Mouse (Mus musculus): ENCODE data around the gene Map2k4. TPM values are rescaled to one million over a fixed set of nuclear protein-coding genes. Genes with fewer than 3 reads are reported as not detected.
A peak's percentile ranks its signal among the peaks of the same experiment; 100 is the strongest.

Map2k4 gene
- 34.3 and 37.6 TPM in 2 replicates for total RNA-seq (2017)

- ATAC-seq (replicated peaks in 1 of 2; ENCODE audit: insufficient read depth in 1 of 2, low FRiP score in 2 of 2, low TSS enrichment in 1 of 2, low read depth in 1 of 2, poor library complexity in 2 of 2, severe bottlenecking in 2 of 2) = peak; percentile 97 to 99
Observed at GRCm38 (mm10) chr11:65788154-65788553, at the start of gene Map2k4. TSS of gene Map2k4 (minus strand) at chr11:65788297.

- ATAC-seq (replicated peaks in 1 of 2; ENCODE audit: insufficient read depth in 1 of 2, low FRiP score in 2 of 2, low TSS enrichment in 1 of 2, low read depth in 1 of 2, poor library complexity in 2 of 2, severe bottlenecking in 2 of 2) = no peak
Observed at GRCm38 (mm10) chr11:65824556-65824955, 36.5 kb upstream of the Map2k4 start.

- ATAC-seq (replicated peaks in 1 of 2; ENCODE audit: insufficient read depth in 1 of 2, low FRiP score in 2 of 2, low TSS enrichment in 1 of 2, low read depth in 1 of 2, poor library complexity in 2 of 2, severe bottlenecking in 2 of 2) = peak; percentile 86 to 93
Observed at GRCm38 (mm10) chr11:65820877-65821276, 32.8 kb upstream of the Map2k4 start.

GRCm38 (mm10) chr11:65820280-65820679 is 32.2 kb upstream of the Map2k4 start:
- no peak for ATAC-seq (replicated peaks in 1 of 2; ENCODE audit: insufficient read depth in 1 of 2, low FRiP score in 2 of 2, low TSS enrichment in 1 of 2, low read depth in 1 of 2, poor library complexity in 2 of 2, severe bottlenecking in 2 of 2)

- ATAC-seq (replicated peaks in 1 of 2; ENCODE audit: insufficient read depth in 1 of 2, low FRiP score in 2 of 2, low TSS enrichment in 1 of 2, low read depth in 1 of 2, poor library complexity in 2 of 2, severe bottlenecking in 2 of 2) = no peak
Observed at GRCm38 (mm10) chr11:65818193-65818592, 30.1 kb upstream of the Map2k4 start.

- no peak for ATAC-seq (replicated peaks in 1 of 2; ENCODE audit: insufficient read depth in 1 of 2, low FRiP score in 2 of 2, low TSS enrichment in 1 of 2, low read depth in 1 of 2, poor library complexity in 2 of 2, severe bottlenecking in 2 of 2)
Observed at GRCm38 (mm10) chr11:65816237-65816636, 28.1 kb upstream of the Map2k4 start.

- ATAC-seq (replicated peaks in 1 of 2; ENCODE audit: insufficient read depth in 1 of 2, low FRiP score in 2 of 2, low TSS enrichment in 1 of 2, low read depth in 1 of 2, poor library complexity in 2 of 2, severe bottlenecking in 2 of 2) = no peak
Observed at GRCm38 (mm10) chr11:65814381-65814780, 26.3 kb upstream of the Map2k4 start.

GRCm38 (mm10) chr11:65812088-65812487 is 24.0 kb upstream of the Map2k4 start:
- ATAC-seq (replicated peaks in 1 of 2; ENCODE audit: insufficient read depth in 1 of 2, low FRiP score in 2 of 2, low TSS enrichment in 1 of 2, low read depth in 1 of 2, poor library complexity in 2 of 2, severe bottlenecking in 2 of 2) = no peak

- no peak for ATAC-seq (replicated peaks in 1 of 2; ENCODE audit: insufficient read depth in 1 of 2, low FRiP score in 2 of 2, low TSS enrichment in 1 of 2, low read depth in 1 of 2, poor library complexity in 2 of 2, severe bottlenecking in 2 of 2)
Observed at GRCm38 (mm10) chr11:65807601-65808000, 19.5 kb upstream of the Map2k4 start.

- peak; percentile 88 to 91 for ATAC-seq (replicated peaks in 1 of 2; ENCODE audit: insufficient read depth in 1 of 2, low FRiP score in 2 of 2, low TSS enrichment in 1 of 2, low read depth in 1 of 2, poor library complexity in 2 of 2, severe bottlenecking in 2 of 2)
Observed at GRCm38 (mm10) chr11:65806909-65807504, 18.9 kb upstream of the Map2k4 start, which contains the start of gene Zkscan6. TSS of gene Zkscan6 (plus strand) at chr11:65807175.

GRCm38 (mm10) chr11:65806321-65806904 is 18.3 kb upstream of the Map2k4 start:
- ATAC-seq (replicated peaks in 1 of 2; ENCODE audit: insufficient read depth in 1 of 2, low FRiP score in 2 of 2, low TSS enrichment in 1 of 2, low read depth in 1 of 2, poor library complexity in 2 of 2, severe bottlenecking in 2 of 2) = peak; percentile 63 to 66

GRCm38 (mm10) chr11:65801899-65802298 is 13.8 kb upstream of the Map2k4 start:
- no peak for ATAC-seq (replicated peaks in 1 of 2; ENCODE audit: insufficient read depth in 1 of 2, low FRiP score in 2 of 2, low TSS enrichment in 1 of 2, low read depth in 1 of 2, poor library complexity in 2 of 2, severe bottlenecking in 2 of 2)

- ATAC-seq (replicated peaks in 1 of 2; ENCODE audit: insufficient read depth in 1 of 2, low FRiP score in 2 of 2, low TSS enrichment in 1 of 2, low read depth in 1 of 2, poor library complexity in 2 of 2, severe bottlenecking in 2 of 2) = peak in 1 of 2 experiments; percentile 70; a peak in 1 of 4 replicates
Observed at GRCm38 (mm10) chr11:65795896-65796295, 7.8 kb upstream of the Map2k4 start.

- peak; percentile 77 for ATAC-seq (replicated peaks in 1 of 2; ENCODE audit: insufficient read depth in 1 of 2, low FRiP score in 2 of 2, low TSS enrichment in 1 of 2, low read depth in 1 of 2, poor library complexity in 2 of 2, severe bottlenecking in 2 of 2)
Observed at GRCm38 (mm10) chr11:65794428-65795219, 6.5 kb upstream of the Map2k4 start.

GRCm38 (mm10) chr11:65787421-65788151 is 511 bp downstream of the Map2k4 start:
- ATAC-seq (replicated peaks in 1 of 2; ENCODE audit: insufficient read depth in 1 of 2, low FRiP score in 2 of 2, low TSS enrichment in 1 of 2, low read depth in 1 of 2, poor library complexity in 2 of 2, severe bottlenecking in 2 of 2) = peak; percentile 34; a peak in 2 of 4 replicates

- ATAC-seq (replicated peaks in 1 of 2; ENCODE audit: insufficient read depth in 1 of 2, low FRiP score in 2 of 2, low TSS enrichment in 1 of 2, low read depth in 1 of 2, poor library complexity in 2 of 2, severe bottlenecking in 2 of 2) = no peak
Observed at GRCm38 (mm10) chr11:65786160-65786559, 1.9 kb downstream of the Map2k4 start.

- ATAC-seq (replicated peaks in 1 of 2; ENCODE audit: insufficient read depth in 1 of 2, low FRiP score in 2 of 2, low TSS enrichment in 1 of 2, low read depth in 1 of 2, poor library complexity in 2 of 2, severe bottlenecking in 2 of 2) = no peak
Observed at GRCm38 (mm10) chr11:65781596-65781995, 6.5 kb downstream of the Map2k4 start.

- ATAC-seq (replicated peaks in 1 of 2; ENCODE audit: insufficient read depth in 1 of 2, low FRiP score in 2 of 2, low TSS enrichment in 1 of 2, low read depth in 1 of 2, poor library complexity in 2 of 2, severe bottlenecking in 2 of 2) = no peak
Observed at GRCm38 (mm10) chr11:65779578-65779977, 8.5 kb downstream of the Map2k4 start.

Measured in hematopoietic stem cell, adult 5-6 weeks (primary cell).